21 mouse cellular contexts compared by ENCODE assay signal in genomic region chr1:34986861-34987260, GRCm38 (mm10).
DNase-seq lines count a peak whose midpoint lies in the region; ATAC-seq lines count a peak whose summit lies in the region.
"Had no signal": no experiment of that assay in that cellular context is flagged by ENCODE, and none has a peak within 500 bp of the region (broad histone marks: within the 10 kb centered on the region; RNA-seq: fewer than 3 reads in every experiment).

No protein-coding gene starts in this region.

- no peak overlapping the region for H3K9ac ChIP-seq in embryonic facial prominence, embryonic 12.5 days
- H3K9ac ChIP-seq: forebrain, embryonic 15.5 days; forebrain, postnatal 0 days had no signal

- H3K4me1 ChIP-seq in embryonic facial prominence, embryonic 12.5 days: no peaks in the 10 kb centered on the region
- H3K4me1 ChIP-seq in embryonic facial prominence, embryonic 10.5 days: no peaks in the 10 kb centered on the region

- H3K27ac ChIP-seq in embryonic facial prominence, embryonic 12.5 days: no peak overlapping the region
- no peak overlapping the region for H3K27ac ChIP-seq in embryonic facial prominence, embryonic 10.5 days (replicated peaks)

- no peak for DNase-seq in embryonic facial prominence, embryonic 10.5 days (ENCODE audit: low spot score)
- peak; percentile 84 for DNase-seq in heart, adult 11 months
- DNase-seq in heart, postnatal 36 days: no peak
- peak; percentile 2 for DNase-seq in kidney, postnatal 10 days
- DNase-seq in kidney, adult 8-10 months: no peak
- DNase-seq: adrenal gland, adult 8-10 months; adrenal gland, postnatal 14 days; adrenal gland, postnatal 36 days; B cell, adult 2 months; cerebellum, adult 11-12 months; cerebellum, adult 2 months; cerebellum, adult 9-10 months; cerebellum, postnatal 10 days; cerebellum, postnatal 25 days; forebrain, postnatal 0 days had no signal

- H3K4me2 ChIP-seq in embryonic facial prominence, embryonic 12.5 days (replicated peaks): no peak overlapping the region
- H3K4me2 ChIP-seq: forebrain, embryonic 15.5 days had no signal

- H3K36me3 ChIP-seq in embryonic facial prominence, embryonic 12.5 days: no peaks in the 10 kb centered on the region
- H3K36me3 ChIP-seq in embryonic facial prominence, embryonic 10.5 days (replicated peaks): no peaks in the 10 kb centered on the region
- H3K36me3 ChIP-seq: forebrain, embryonic 15.5 days; G1E had no signal

- 0 out of 2 replicates have a peak, but pooled peaks cover 2% of the 10 kb centered on the region for H3K9me3 ChIP-seq in embryonic facial prominence, embryonic 12.5 days
- H3K9me3 ChIP-seq in embryonic facial prominence, embryonic 10.5 days: no peaks in the 10 kb centered on the region
- H3K9me3 ChIP-seq: forebrain, embryonic 15.5 days; G1E had no signal

- intact Hi-C loops in heart, postnatal 36 days (cut with DNase I): no loop called here

- H3K27me3 ChIP-seq in embryonic facial prominence, embryonic 12.5 days: no peaks in the 10 kb centered on the region
- H3K27me3 ChIP-seq in embryonic facial prominence, embryonic 10.5 days (replicated peaks; ENCODE audit: low read depth, poor library complexity, severe bottlenecking): no peaks in the 10 kb centered on the region
- H3K27me3 ChIP-seq: forebrain, embryonic 15.5 days; Patski had no signal

- no peak overlapping the region for H3K4me3 ChIP-seq in embryonic facial prominence, embryonic 12.5 days
- H3K4me3 ChIP-seq in embryonic facial prominence, embryonic 10.5 days: no peak overlapping the region
- H3K4me3 ChIP-seq: forebrain, embryonic 15.5 days had no signal

- 84% methylated on average over 2 of the region's 2 CpGs for WGBS in embryonic facial prominence, embryonic 12.5 days
- 82% methylated on average over 2 of the region's 2 CpGs for WGBS in embryonic facial prominence, embryonic 10.5 days

- ATAC-seq in embryonic facial prominence, embryonic 12.5 days (ENCODE audit: insufficient number of reproducible peaks, insufficient read depth, low FRiP score, low TSS enrichment): peak; percentile 41; the same call in 1 of the 2 replicates
- ATAC-seq: activated CD4-positive, CD25-positive, alpha-beta regulatory T cell, adult 4 months; CD4-positive, CD25-positive, alpha-beta regulatory T cell, adult 4 months; Patski had no signal

Comparison
In these comparisons a context has a peak if more than half of its experiments do, and no peak if none do; other contexts are left out.
1. DNase-seq: peak in heart, adult 11 months (single experiment) and kidney, postnatal 10 days (single experiment); none in embryonic facial prominence, embryonic 10.5 days (single experiment), heart, postnatal 36 days (0 of 2) and kidney, adult 8-10 months (0 of 2).